Mouse (Mus musculus) lung, adult 10 weeks (tissue): ENCODE results near the gene Fam151b. TPM values are rescaled to one million over a fixed set of nuclear protein-coding genes. Genes with fewer than 3 reads are reported as not detected.

ENCODE experiments used
- polyA plus RNA-seq: library from polyadenylated mRNA; stranded (reverse); fragments of 350-450 nt; fragmentation: Illumina TruSeq; extraction: RNeasy Lipid Tissue Mini Kit (QIAGEN cat#74804); gene quantifications from one replicate; pipeline ENCODE4 v1.2.3, GENCODE M21; 2014; ENCODE audit warnings: low read depth, low replicate concordance; ENCODE audit not compliant: insufficient read depth

The Fam151b gene
- polyA plus RNA-seq = 8.8 TPM

DNA sequence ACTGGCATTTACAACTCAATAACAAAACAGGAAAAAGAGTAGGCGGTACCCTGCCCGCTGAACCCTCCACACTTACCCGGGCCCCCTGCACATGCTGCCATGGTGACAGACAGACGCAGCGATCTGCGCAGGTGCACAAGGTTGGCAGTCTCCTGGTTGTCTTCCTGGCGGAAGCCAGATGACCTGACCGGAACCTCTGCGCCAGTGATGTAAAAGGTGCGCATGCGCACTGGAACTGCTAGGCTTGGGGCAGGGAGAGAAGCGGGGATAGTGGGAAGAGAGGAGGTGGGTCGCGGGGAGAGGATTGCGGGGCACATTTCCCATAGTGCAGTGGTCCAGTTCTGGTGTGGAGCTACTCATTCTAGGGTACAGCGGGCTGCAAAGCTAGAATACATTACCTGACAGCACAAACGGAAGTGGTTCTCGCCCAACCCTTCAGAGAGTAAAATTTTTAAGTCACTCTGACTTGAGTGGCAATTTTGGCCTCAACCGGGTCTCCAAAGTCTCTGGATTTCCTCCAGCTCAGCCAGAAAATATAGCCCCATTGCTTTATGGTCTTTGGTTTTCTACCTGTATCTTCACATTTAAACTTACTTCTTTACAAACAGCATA lies at the start of gene Fam151b:
TSS of gene Fam151b (minus strand) at position 164 of the 612 bp plus-strand sequence.

DNA sequence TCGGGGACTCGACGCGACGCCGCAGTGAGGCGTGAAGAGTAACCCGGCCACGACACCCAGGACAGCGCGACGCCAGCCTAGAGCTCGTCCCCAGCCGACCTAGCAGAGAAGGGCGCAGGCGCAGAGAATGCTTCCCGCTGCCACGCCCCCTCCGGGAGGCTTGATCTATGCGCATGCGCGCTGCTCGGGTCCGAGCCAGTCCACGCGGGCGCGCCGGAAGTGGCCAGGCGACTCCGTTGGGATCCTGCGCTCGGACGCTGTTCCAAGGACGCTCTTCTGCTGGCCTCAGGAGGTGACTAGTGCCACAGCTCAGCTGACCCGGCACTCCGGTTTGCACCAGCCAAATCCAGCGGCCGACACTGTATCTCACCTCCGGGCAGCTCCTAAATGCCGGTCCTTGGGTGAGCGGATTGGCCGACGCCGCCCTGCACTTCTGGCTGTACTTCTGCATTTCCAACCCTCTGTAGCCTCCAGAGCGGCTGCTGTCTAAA lies 47.0 kb upstream of the Fam151b start, which contains the start of gene Zfyve16:
TSS of gene Zfyve16 (minus strand) at position 148 of the 491 bp plus-strand sequence.

DNA sequence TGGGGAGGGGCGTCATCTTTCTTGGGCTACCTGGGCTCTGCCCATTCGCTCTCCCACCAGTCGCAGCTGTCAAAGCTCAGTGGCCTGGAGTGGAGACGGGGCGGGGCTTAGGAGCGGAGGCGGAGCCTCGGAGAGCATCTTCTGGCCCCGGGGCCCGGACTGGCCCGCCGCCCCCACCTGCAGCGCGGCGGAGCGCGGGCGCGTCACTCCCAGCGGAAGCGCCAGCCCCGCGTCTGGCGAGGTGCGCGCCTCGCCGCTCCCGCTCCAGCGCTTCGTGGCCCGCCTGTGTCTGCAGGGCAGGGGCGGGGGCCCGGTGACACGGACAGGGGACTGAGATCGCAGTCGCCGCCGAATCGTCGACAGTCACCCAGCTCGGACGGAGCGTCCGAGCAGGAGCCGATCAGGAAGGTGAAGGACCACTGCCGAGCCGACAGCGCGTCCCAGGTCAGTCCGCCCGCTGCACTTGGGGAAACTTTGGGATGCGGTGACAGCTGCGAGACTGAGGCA lies 58.0 kb downstream of the Fam151b start, which contains the start of gene Ankrd34b:
TSS of gene Ankrd34b (plus strand) at position 139 of the 507 bp plus-strand sequence.

Other genes starting within 250 kb of the Fam151b start
- not detected for gene Gm20379, start 178.0 kb downstream of the Fam151b start, polyA plus RNA-seq
- 1.0 TPM for gene Dhfr, start 129.3 kb downstream of the Fam151b start, polyA plus RNA-seq
- 6.6 TPM for gene Msh3, start 129.0 kb downstream of the Fam151b start, polyA plus RNA-seq
- gene Ankrd34b, start 58.1 kb downstream of the Fam151b start, polyA plus RNA-seq = not detected
- 6.8 TPM for gene Zfyve16, start 46.9 kb upstream of the Fam151b start, polyA plus RNA-seq
- not detected for gene Spz1, start 92.2 kb upstream of the Fam151b start, polyA plus RNA-seq
- gene Serinc5, start 127.1 kb upstream of the Fam151b start, polyA plus RNA-seq = 12.9 TPM